ENCODE assay signal across 8 mouse cellular contexts in genomic region chr17:70683561-70684167, GRCm38 (mm10).
A peak's percentile ranks its signal among the peaks of the same experiment; 100 is the strongest.
DNase-seq lines count a peak whose midpoint lies in the region; ATAC-seq and TF ChIP-seq lines count a peak whose summit lies in the region.

No protein-coding gene starts in this region.

- peak; percentile 62 for TF ChIP-seq RAD21 in CH12.LX (IDR thresholded peaks at IDR 0.05; ENCODE audit: low read depth, low read length)

- no peak for TF ChIP-seq POLR2A in CH12.LX (IDR thresholded peaks at IDR 0.05; ENCODE audit: low read depth, low read length)

- no peaks in the 10 kb centered on the region for H3K27me3 ChIP-seq in CH12.LX (replicated peaks)
- no peaks in the 10 kb centered on the region for H3K27me3 ChIP-seq in forebrain, embryonic 12.5 days
- no peaks in the 10 kb centered on the region for H3K27me3 ChIP-seq in heart, embryonic 16.5 days (ENCODE audit: control insufficient read depth, insufficient read depth, low read length)
- H3K27me3 ChIP-seq in lung, embryonic 14.5 days (ENCODE audit: insufficient read depth, low read length): no peaks in the 10 kb centered on the region

- peak; percentile 48 for DNase-seq in CH12.LX (ENCODE audit: extremely low read depth)
- DNase-seq in c-Kit-positive CD71-negative TER-119-negative erythroid progenitor cells, embryonic 14.5 days (ENCODE audit: low read depth): peak; percentile 24
- DNase-seq in kidney, postnatal 25 days: peak; percentile 58 to 82
- DNase-seq in lung, embryonic 14.5 days: peak; percentile 88
- peak; percentile 37 for DNase-seq in ovary, adult 18-20 months (ENCODE audit: low spot score)
- DNase-seq in thymus, postnatal 0 days (ENCODE audit: low spot score): peak; percentile 33

- peak overlapping the region; percentile 39; the same call in 1 of the 2 replicates for H3K4me2 ChIP-seq in CH12.LX (ENCODE audit: insufficient read depth, low read depth, poor library complexity, severe bottlenecking)
- no peak overlapping the region for H3K4me2 ChIP-seq in forebrain, embryonic 12.5 days
- no peak overlapping the region for H3K4me2 ChIP-seq in heart, embryonic 16.5 days (ENCODE audit: low read depth, low read length)
- no peak overlapping the region for H3K4me2 ChIP-seq in lung, embryonic 14.5 days

- no peaks in the 10 kb centered on the region for H3K9me3 ChIP-seq in CH12.LX (replicated peaks; ENCODE audit: low read length)
- no peaks in the 10 kb centered on the region for H3K9me3 ChIP-seq in forebrain, embryonic 12.5 days
- no peaks in the 10 kb centered on the region for H3K9me3 ChIP-seq in heart, embryonic 16.5 days (replicated peaks; ENCODE audit: control insufficient read depth, low read length)
- no peaks in the 10 kb centered on the region for H3K9me3 ChIP-seq in lung, embryonic 14.5 days (ENCODE audit: low read depth, low read length)

- no peaks in the 10 kb centered on the region for H3K79me2 ChIP-seq in CH12.LX (replicated peaks; ENCODE audit: control insufficient read depth, extremely low read depth, insufficient read depth, poor library complexity, severe bottlenecking)

- dilution Hi-C loops in CH12.LX (cut with MboI; ENCODE audit: extremely low pct_ligation_motif_present, extremely low pct_unique_long_range_greater_than_20kb, low sequenced_read_pairs): no loop called here

- H3K27ac ChIP-seq in CH12.LX (ENCODE audit: insufficient read depth, low read depth): no peak overlapping the region
- H3K27ac ChIP-seq in forebrain, embryonic 12.5 days: no peak overlapping the region
- no peak overlapping the region for H3K27ac ChIP-seq in heart, embryonic 16.5 days (ENCODE audit: low read length)
- no peak overlapping the region for H3K27ac ChIP-seq in lung, embryonic 14.5 days (ENCODE audit: low read depth)

- WGBS in forebrain, embryonic 12.5 days: 15% methylated on average over 15 of the region's 15 CpGs
- 13% methylated on average over 15 of the region's 15 CpGs for WGBS in heart, embryonic 16.5 days
- 13% methylated on average over 15 of the region's 15 CpGs for WGBS in lung, embryonic 14.5 days

- peaks cover 0 to 9% of the 10 kb centered on the region in 2 experiments; a peak in 2 of 4 replicates for H3K4me1 ChIP-seq in CH12.LX (ENCODE audit: control insufficient read depth in 1 of 2, insufficient read depth in 2 of 2)
- peaks cover 3% of the 10 kb centered on the region for H3K4me1 ChIP-seq in forebrain, embryonic 12.5 days
- H3K4me1 ChIP-seq in heart, embryonic 16.5 days (ENCODE audit: control insufficient read depth, insufficient read depth, low read length): no peaks in the 10 kb centered on the region
- no peaks in the 10 kb centered on the region for H3K4me1 ChIP-seq in lung, embryonic 14.5 days (ENCODE audit: insufficient read depth)

- TF ChIP-seq EP300 in CH12.LX (IDR thresholded peaks at IDR 0.05; ENCODE audit: low read length): no peak

- H3K4me3 ChIP-seq in CH12.LX (replicated peaks in 1 of 3; ENCODE audit: low read depth in 2 of 3, low read length in 2 of 3, poor library complexity in 1 of 3): no peak overlapping the region
- H3K4me3 ChIP-seq in forebrain, embryonic 12.5 days (replicated peaks): no peak overlapping the region
- no peak overlapping the region for H3K4me3 ChIP-seq in heart, embryonic 16.5 days (ENCODE audit: low read length)
- no peak overlapping the region for H3K4me3 ChIP-seq in lung, embryonic 14.5 days (ENCODE audit: low read depth, low read length)

- in situ Hi-C loops in CH12.LX (cut with MboI; ENCODE audit: low pct_ligation_motif_present, low pct_unique_long_range_greater_than_20kb, low sequenced_read_pairs): loop anchor here (25.0 kb wide), 1 partner anchor 146 kb away; no protein-coding TSS in a partner anchor

- ATAC-seq in forebrain, embryonic 12.5 days (ENCODE audit: low FRiP score): peak; percentile 72
- peak; percentile 67 for ATAC-seq in heart, embryonic 16.5 days (replicated peaks; ENCODE audit: extremely low read depth, insufficient read depth, low FRiP score)
- ATAC-seq in lung, embryonic 14.5 days (ENCODE audit: insufficient read depth): peak; percentile 68

- peak; percentile 87 to 94 for TF ChIP-seq CTCF in CH12.LX (conservative IDR thresholded peaks at IDR 0.05 in 1 of 2, IDR thresholded peaks at IDR 0.05 in 1 of 2; ENCODE audit: low read depth in 2 of 2, low read length in 2 of 2)
- peak; percentile 97 for TF ChIP-seq CTCF in lung, embryonic 14.5 days (IDR thresholded peaks at IDR 0.05; ENCODE audit: low read depth)

- H3K9ac ChIP-seq in CH12.LX (ENCODE audit: insufficient read depth, low read depth): no peak overlapping the region
- no peak overlapping the region for H3K9ac ChIP-seq in forebrain, embryonic 12.5 days
- H3K9ac ChIP-seq in heart, embryonic 16.5 days (ENCODE audit: low read length): no peak overlapping the region
- H3K9ac ChIP-seq in lung, embryonic 14.5 days: no peak overlapping the region

- no peaks in the 10 kb centered on the region for H3K36me3 ChIP-seq in CH12.LX (replicated peaks in 1 of 2; ENCODE audit: control insufficient read depth in 1 of 2, insufficient read depth in 1 of 2, low read length in 1 of 2)
- no peaks in the 10 kb centered on the region for H3K36me3 ChIP-seq in forebrain, embryonic 12.5 days (replicated peaks)
- no peaks in the 10 kb centered on the region for H3K36me3 ChIP-seq in heart, embryonic 16.5 days (ENCODE audit: control insufficient read depth, insufficient read depth)
- H3K36me3 ChIP-seq in lung, embryonic 14.5 days (ENCODE audit: insufficient read depth): no peaks in the 10 kb centered on the region

TF ChIP-seq in CH12.LX, 34 proteins besides CTCF, POLR2A, EP300 and RAD21:
- TF ChIP-seq IRF4 (IDR thresholded peaks at IDR 0.05; ENCODE audit: low read depth, low read length): no peak
- TF ChIP-seq HCFC1 (IDR thresholded peaks at IDR 0.05; ENCODE audit: low read depth, low read length): no peak
- TF ChIP-seq GABPA (IDR thresholded peaks at IDR 0.05; ENCODE audit: insufficient replicate concordance, low read depth, low read length): no peak
- no peak for TF ChIP-seq NRF1 (IDR thresholded peaks at IDR 0.05; ENCODE audit: low read depth, low read length)
- TF ChIP-seq SMC3 (IDR thresholded peaks at IDR 0.05; ENCODE audit: low read depth, low read length): peak; percentile 77
- TF ChIP-seq TCF12 (IDR thresholded peaks at IDR 0.05; ENCODE audit: low read depth, low read length): 0 out of 2 replicates have a peak, but pooled peaks have one; percentile 17
- no peak for TF ChIP-seq NELFE (IDR thresholded peaks at IDR 0.05; ENCODE audit: low read depth, low read length)
- no peak for TF ChIP-seq POLR2AphosphoS2 (IDR thresholded peaks at IDR 0.05; ENCODE audit: low read depth, low read length)
- TF ChIP-seq CHD2 (IDR thresholded peaks at IDR 0.05; ENCODE audit: low read length): no peak
- no peak for TF ChIP-seq MAFK (IDR thresholded peaks at IDR 0.05; ENCODE audit: insufficient replicate concordance, low read length)
- no peak for TF ChIP-seq UBTF (IDR thresholded peaks at IDR 0.05; ENCODE audit: low read depth, low read length)
- no peak for TF ChIP-seq KAT2A (IDR thresholded peaks at IDR 0.05; ENCODE audit: insufficient replicate concordance, low read length)

Comparison
In these comparisons a context has a peak if more than half of its experiments do, and no peak if none do; other contexts are left out.
1. DNase-seq: peak in every context shown above with its lines; median percentile 88 in lung, embryonic 14.5 days; 70 in kidney, postnatal 25 days; 48 in CH12.LX; 37 in ovary, adult 18-20 months; 33 in thymus, postnatal 0 days; 24 in c-Kit-positive CD71-negative TER-119-negative erythroid progenitor cells, embryonic 14.5 days.